Mouse (Mus musculus) forebrain, embryonic 11.5 days (tissue): Measurements from ENCODE around the gene Fut2. TPM values are rescaled to one million over a fixed set of nuclear protein-coding genes. Genes with fewer than 3 reads are reported as not detected.

Source experiments
- polyA plus RNA-seq: library from polyadenylated mRNA; unstranded; fragments of >200 nt; fragmentation: Nextera tagmentation; extraction: Ambion mirVana; gene quantifications from 2 replicates; pipeline ENCODE4 v1.2.1, GENCODE M21; 2014

The Fut2 gene
- polyA plus RNA-seq, 1 experiment from 2014 or later: not detected

Other genes with a start within 250 kb of the Fut2 start
- not detected in 2 replicates for gene Lhb, start 245.6 kb downstream of the Fut2 start, polyA plus RNA-seq
- gene Gys1, start 231.6 kb downstream of the Fut2 start, polyA plus RNA-seq: 37.0 and 37.6 TPM in 2 replicates
- 175 and 183 TPM in 2 replicates for gene Ruvbl2, start 228.3 kb downstream of the Fut2 start, polyA plus RNA-seq
- gene Ftl1, start 206.5 kb downstream of the Fut2 start, polyA plus RNA-seq: 4,947 and 5,145 TPM in 2 replicates
- 192 and 202 TPM in 2 replicates for gene Bax, start 199.5 kb downstream of the Fut2 start, polyA plus RNA-seq
- 0.13 and 0.29 TPM in 2 replicates for gene Tulp2, start 184.5 kb downstream of the Fut2 start, polyA plus RNA-seq
- gene Gm45808, start 179.6 kb downstream of the Fut2 start, polyA plus RNA-seq: not detected in 2 replicates
- gene Dhdh, start 177.6 kb downstream of the Fut2 start, polyA plus RNA-seq: 4.3 and 4.6 TPM in 2 replicates
- gene Nucb1, start 156.0 kb downstream of the Fut2 start, polyA plus RNA-seq: 90.4 and 109 TPM in 2 replicates
- gene Ppp1r15a, start 140.1 kb downstream of the Fut2 start, polyA plus RNA-seq: 17.4 and 17.8 TPM in 2 replicates
- gene Plekha4, start 140.1 kb downstream of the Fut2 start, polyA plus RNA-seq: 0.80 and 1.5 TPM in 2 replicates
- gene Hsd17b14, start 111.5 kb downstream of the Fut2 start, polyA plus RNA-seq: 0.25 and 1.2 TPM in 2 replicates
- gene Bcat2, start 96.2 kb downstream of the Fut2 start, polyA plus RNA-seq: 24.8 and 25.7 TPM in 2 replicates
- not detected in 2 replicates for gene Fgf21, start 50.9 kb downstream of the Fut2 start, polyA plus RNA-seq
- gene Fut1, start 49.1 kb downstream of the Fut2 start, polyA plus RNA-seq: not detected in 2 replicates
- not detected in 2 replicates for gene Izumo1, start 44.6 kb downstream of the Fut2 start, polyA plus RNA-seq
- 6.5 and 7.3 TPM in 2 replicates for gene Rasip1, start 38.9 kb downstream of the Fut2 start, polyA plus RNA-seq
- gene Mamstr, start 26.4 kb downstream of the Fut2 start, polyA plus RNA-seq: 1.7 and 3.3 TPM in 2 replicates
- gene Ntn5, start 17.6 kb upstream of the Fut2 start, polyA plus RNA-seq: 0.41 TPM in 1 of 2 replicates, not detected in the other
- gene Sec1, start 28.0 kb upstream of the Fut2 start, polyA plus RNA-seq: 0.39 and 0.52 TPM in 2 replicates
- 3.6 and 4.1 TPM in 2 replicates for gene Car11, start 33.4 kb upstream of the Fut2 start, polyA plus RNA-seq
- gene Dbp, start 38.7 kb upstream of the Fut2 start, polyA plus RNA-seq: 2.9 and 3.3 TPM in 2 replicates
- gene Rpl18, start 49.1 kb upstream of the Fut2 start, polyA plus RNA-seq: 936 and 958 TPM in 2 replicates
- 27.0 and 27.9 TPM in 2 replicates for gene Sphk2, start 51.6 kb upstream of the Fut2 start, polyA plus RNA-seq
- gene Fam83e, start 54.8 kb upstream of the Fut2 start, polyA plus RNA-seq: 0.80 and 1.2 TPM in 2 replicates
- gene Spaca4, start 59.4 kb upstream of the Fut2 start, polyA plus RNA-seq: not detected in 2 replicates
- gene Lmtk3, start 117.3 kb upstream of the Fut2 start, polyA plus RNA-seq: 5.2 and 6.6 TPM in 2 replicates
- 1.4 and 1.6 TPM in 2 replicates for gene Sult2b1, start 118.3 kb upstream of the Fut2 start, polyA plus RNA-seq
- gene Cyth2, start 148.2 kb upstream of the Fut2 start, polyA plus RNA-seq: 194 and 207 TPM in 2 replicates
- 0.37 and 0.45 TPM in 2 replicates for gene Kcnj14, start 158.4 kb upstream of the Fut2 start, polyA plus RNA-seq
- gene Grwd1, start 164.6 kb upstream of the Fut2 start, polyA plus RNA-seq: 84.8 and 88.2 TPM in 2 replicates
- gene Kdelr1, start 206.4 kb upstream of the Fut2 start, polyA plus RNA-seq: 68.3 and 69.4 TPM in 2 replicates
- gene Grin2d, start 212.0 kb upstream of the Fut2 start, polyA plus RNA-seq: 0.16 and 0.31 TPM in 2 replicates
- gene Syngr4, start 230.3 kb upstream of the Fut2 start, polyA plus RNA-seq: 1.1 and 2.1 TPM in 2 replicates
- 2.6 and 3.2 TPM in 2 replicates for gene Tmem143, start 230.5 kb upstream of the Fut2 start, polyA plus RNA-seq